Mouse (Mus musculus) limb, embryonic 10.5 days (tissue): ENCODE measurements around the gene Tmed9. TPM values are rescaled to one million over a fixed set of nuclear protein-coding genes. Genes with fewer than 3 reads are reported as not detected.
"Not testable (repeated sequence)": the region's sequence is repeated elsewhere in the genome, so short reads cannot be mapped to it uniquely, and the experiment has no call there.

Experiments used
- DNase-seq: peaks from one replicate; pipeline ENCODE4 v3.0.0-alpha.2; 2017; ENCODE audit warnings: low spot score
- H3K27ac ChIP-seq: fragments of 300-500 bp; sonication (generic); 2 replicates; pipeline ENCODE4 v1.5.1; 2016; ENCODE audit warnings: mild to moderate bottlenecking
- H3K27me3 ChIP-seq: fragments of 300-500 bp; sonication (generic); 2 replicates; pipeline ENCODE4 v1.6.1; 2016; ENCODE audit warnings: low read depth, mild to moderate bottlenecking; ENCODE audit not compliant: poor library complexity, severe bottlenecking
- H3K36me3 ChIP-seq: fragments of 300-500 bp; sonication (generic); 2 replicates; pipeline ENCODE4 v1.6.1; 2016; ENCODE audit warnings: mild to moderate bottlenecking, moderate library complexity
- H3K4me1 ChIP-seq: fragments of 300-500 bp; sonication (generic); 2 replicates; pipeline ENCODE4 v1.6.1; 2016
- H3K4me3 ChIP-seq: fragments of 300-500 bp; sonication (generic); 2 replicates; pipeline ENCODE4 v1.5.1; 2016; ENCODE audit warnings: mild to moderate bottlenecking, moderate library complexity
- H3K9me3 ChIP-seq: fragments of 300-500 bp; sonication (generic); replicated peaks from 2 replicates; pipeline ENCODE4 v1.6.1; 2016; ENCODE audit warnings: mild to moderate bottlenecking
- WGBS: fragments of 180-500 bp; shearing (Covaris S2); methylation state at CpG from one replicate; pipeline ENCODE4 v1.1.7; 2016; 5-methylcytosine and 5-hydroxymethylcytosine counted together
- polyA plus RNA-seq: library from polyadenylated mRNA; unstranded; fragments of >200 nt; fragmentation: Nextera tagmentation; extraction: Ambion mirVana; gene quantifications from 2 replicates; pipeline ENCODE4 v1.2.1, GENCODE M21; 2016

The Tmed9 gene
- polyA plus RNA-seq, 1 experiment from 2014 or later = 123 TPM

DNA sequence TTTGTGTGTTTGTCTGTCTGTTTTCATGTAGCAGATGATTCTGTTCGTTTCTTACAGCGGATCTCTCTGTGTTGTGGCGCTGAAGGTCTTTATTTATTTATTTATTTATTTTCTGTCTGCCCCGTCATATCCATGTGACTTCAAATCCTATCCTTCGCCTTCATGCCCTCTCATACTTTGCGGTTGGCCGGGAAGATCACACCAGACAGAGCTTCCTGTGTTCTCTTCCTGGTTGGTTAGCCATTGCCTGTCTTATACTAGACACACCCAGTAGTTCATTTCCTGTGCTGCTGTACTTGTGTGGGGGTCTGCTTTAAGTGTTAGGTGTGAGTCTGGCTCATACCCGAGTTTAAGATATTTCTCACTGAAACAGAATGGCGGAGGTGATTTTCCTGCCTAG lies 27.1 kb downstream of the Tmed9 start:
- 0 out of 2 replicates have a peak overlapping the region, but pooled peaks have one; percentile 80 for H3K27ac ChIP-seq
- DNase-seq = no peak
- H3K27me3 ChIP-seq = no peaks in the 10 kb centered on the region
- H3K4me3 ChIP-seq = peak overlapping the region; percentile 82
- WGBS = 30% methylated on average over 9 of the region's 9 CpGs
- H3K4me1 ChIP-seq = peaks cover 14% of the 10 kb centered on the region
- H3K36me3 ChIP-seq = peaks cover 51% of the 10 kb centered on the region
- H3K9me3 ChIP-seq = no peaks in the 10 kb centered on the region

DNA sequence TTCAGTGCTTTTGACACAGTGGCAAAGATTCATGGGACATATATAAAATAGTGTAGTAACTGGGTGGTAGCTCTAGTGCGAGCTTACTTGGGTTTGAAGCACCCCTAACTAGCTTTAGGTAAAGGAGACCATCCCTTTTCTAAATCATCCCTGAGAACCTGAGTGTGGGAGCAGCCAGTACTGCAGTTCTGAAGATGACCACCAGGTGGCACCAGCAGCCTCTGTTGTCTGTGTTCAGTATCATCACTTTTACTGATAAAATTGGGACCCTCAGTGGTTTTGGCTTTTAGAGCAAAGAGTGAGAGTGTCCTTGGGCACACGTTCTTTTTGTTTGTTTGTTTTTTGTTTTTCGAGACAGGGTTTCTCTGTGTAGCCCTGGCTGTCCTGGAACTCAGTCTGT lies 28.1 kb downstream of the Tmed9 start:
- no peaks in the 10 kb centered on the region for H3K9me3 ChIP-seq
- H3K36me3 ChIP-seq = peaks cover 50% of the 10 kb centered on the region
- H3K4me3 ChIP-seq = no peak overlapping the region
- H3K4me1 ChIP-seq = peaks cover 14% of the 10 kb centered on the region
- H3K27ac ChIP-seq = no peak overlapping the region
- H3K27me3 ChIP-seq = no peaks in the 10 kb centered on the region
- 9% methylated on average over 3 of the region's 3 CpGs for WGBS
- peak; percentile 90 for DNase-seq

DNA sequence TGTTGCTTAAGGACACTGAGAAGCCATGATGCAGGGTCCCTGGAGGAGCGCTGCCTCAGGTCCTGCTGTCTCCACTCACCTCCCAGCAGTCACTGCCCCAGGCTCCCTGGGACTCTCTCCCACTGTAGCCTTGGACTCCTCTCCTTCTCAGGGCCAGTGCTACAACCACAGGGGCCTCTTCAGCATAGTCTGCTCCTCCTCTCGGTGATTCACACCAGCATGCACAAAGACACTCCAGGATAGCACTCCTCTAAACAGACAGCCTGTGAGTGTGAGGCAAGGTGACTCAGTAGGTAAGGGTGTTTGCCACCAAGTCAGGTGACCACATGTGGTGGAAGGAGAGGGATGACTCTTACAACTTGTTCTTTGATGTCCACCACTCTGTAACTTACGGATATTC lies 31.1 kb downstream of the Tmed9 start:
- H3K27me3 ChIP-seq = no peaks in the 10 kb centered on the region
- H3K4me1 ChIP-seq = peaks cover 13% of the 10 kb centered on the region
- peaks cover 61% of the 10 kb centered on the region for H3K36me3 ChIP-seq
- no peak overlapping the region for H3K27ac ChIP-seq
- no peaks in the 10 kb centered on the region for H3K9me3 ChIP-seq
- no peak for DNase-seq
- 90% methylated on average over 3 of the region's 3 CpGs for WGBS
- no peak overlapping the region for H3K4me3 ChIP-seq

DNA sequence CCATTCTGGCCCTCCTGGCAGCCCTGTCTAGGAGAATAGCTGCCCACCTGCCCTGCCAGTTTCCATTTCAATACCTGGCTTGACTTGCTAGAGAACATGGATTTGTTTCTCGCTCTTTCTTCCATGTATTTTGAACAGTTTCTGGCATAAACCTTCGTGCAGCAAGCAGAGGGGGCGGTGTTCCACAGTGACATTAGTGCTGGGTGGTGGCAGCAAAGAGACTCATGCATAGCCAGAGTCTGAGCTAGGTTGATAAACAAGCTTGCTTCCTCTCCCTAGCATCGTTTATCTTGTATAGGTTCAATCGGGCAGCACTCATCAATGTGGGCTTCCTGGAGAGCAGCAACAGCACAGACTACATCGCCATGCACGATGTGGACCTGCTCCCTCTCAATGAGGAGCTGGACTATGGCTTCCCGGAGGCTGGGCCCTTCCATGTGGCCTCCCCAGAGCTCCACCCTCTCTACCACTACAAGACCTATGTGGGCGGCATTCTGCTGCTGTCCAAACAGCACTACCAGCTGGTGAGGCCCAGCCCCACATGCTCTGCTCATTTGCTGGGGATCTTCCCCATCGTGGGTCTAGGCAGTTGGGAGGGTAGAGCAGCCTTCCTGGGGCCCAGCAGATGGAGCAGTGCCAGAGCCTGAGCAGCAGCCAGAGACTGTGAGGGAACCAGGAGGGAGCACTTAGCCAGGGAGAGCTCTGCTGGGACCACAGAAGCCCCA lies 33.5 kb downstream of the Tmed9 start:
- H3K4me3 ChIP-seq = no peak overlapping the region
- H3K36me3 ChIP-seq = peaks cover 76% of the 10 kb centered on the region
- H3K9me3 ChIP-seq = no peaks in the 10 kb centered on the region
- no peak for DNase-seq
- no peak overlapping the region for H3K27ac ChIP-seq
- H3K27me3 ChIP-seq = no peaks in the 10 kb centered on the region
- WGBS = 81% methylated on average over 10 of the region's 10 CpGs
- H3K4me1 ChIP-seq = peaks cover 10% of the 10 kb centered on the region

DNA sequence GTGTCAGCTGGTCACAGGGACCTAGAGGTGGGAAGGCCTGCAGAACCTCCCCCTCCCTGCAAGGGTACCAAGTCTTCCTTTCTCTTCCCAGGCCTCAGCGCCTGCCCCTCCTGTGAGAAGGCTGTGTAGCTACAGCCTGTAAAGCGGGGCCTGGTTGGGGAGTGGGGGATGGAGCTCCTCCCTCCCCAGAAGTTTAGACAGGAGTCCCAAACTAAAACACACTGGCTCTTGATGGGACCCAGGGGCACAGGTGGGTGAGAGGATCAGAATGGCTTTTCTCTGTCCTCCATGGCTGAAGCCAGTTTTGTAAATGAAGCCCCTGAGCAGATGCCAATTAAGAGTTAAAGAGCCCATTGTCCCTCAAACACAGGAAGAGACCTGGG lies 34.1 kb downstream of the Tmed9 start:
- DNase-seq = no peak
- WGBS = 66% methylated on average over 2 of the region's 2 CpGs
- H3K9me3 ChIP-seq = no peaks in the 10 kb centered on the region
- no peaks in the 10 kb centered on the region for H3K27me3 ChIP-seq
- H3K27ac ChIP-seq = no peak overlapping the region
- peaks cover 13% of the 10 kb centered on the region for H3K4me1 ChIP-seq
- peaks cover 76% of the 10 kb centered on the region for H3K36me3 ChIP-seq
- no peak overlapping the region for H3K4me3 ChIP-seq

DNA sequence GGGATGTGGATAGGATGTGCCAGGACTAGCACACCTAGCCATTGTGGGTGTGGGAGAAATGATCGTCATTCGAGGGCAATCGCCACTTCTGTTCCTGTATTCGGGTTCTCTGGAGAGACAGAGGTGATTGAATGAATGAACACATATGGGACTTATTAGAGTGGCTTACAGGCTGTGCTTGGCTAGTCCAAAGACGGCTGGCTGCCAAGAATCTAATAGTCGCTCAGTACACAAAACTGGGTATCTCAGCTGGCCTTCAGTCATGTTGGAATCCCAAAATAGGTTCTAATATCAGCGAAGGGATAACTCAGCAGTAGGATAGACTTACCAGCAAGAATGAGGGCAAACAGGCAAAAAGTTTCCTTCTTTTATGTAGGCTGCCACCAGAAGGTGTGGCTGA lies 38.5 kb downstream of the Tmed9 start:
- Histone ChIP-seq H3K27me3 (no peaks in the 10 kb centered on the region), H3K4me1 (peaks cover 17% of the 10 kb centered on the region), H3K4me3 (no peak overlapping the region), H3K9me3 (no peaks in the 10 kb centered on the region), H3K27ac (peak overlapping the region; percentile 39; the same call in 1 of the 2 replicates), H3K36me3 (peaks cover 46% of the 10 kb centered on the region)
- 59% methylated on average over 7 of the region's 7 CpGs for WGBS
- DNase-seq = no peak

DNA sequence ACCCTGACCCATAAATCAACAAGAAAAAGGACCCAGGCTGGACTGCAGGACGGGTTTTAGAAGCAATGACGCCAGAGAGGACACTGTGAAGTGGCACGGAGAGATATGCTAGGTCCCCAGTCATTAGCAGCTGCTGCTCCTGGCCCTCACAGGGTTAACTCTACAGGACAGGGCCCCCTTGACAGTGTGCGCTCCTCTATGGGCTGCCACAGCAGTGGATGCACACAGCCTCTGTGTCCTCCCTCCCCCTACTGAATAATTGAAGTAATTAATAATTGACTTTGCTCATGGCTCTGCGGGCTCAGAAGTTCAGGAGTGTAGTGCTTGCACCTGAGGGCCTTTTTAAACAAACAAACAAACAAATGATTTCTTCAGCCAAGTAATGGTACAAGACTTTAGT lies 39.9 kb downstream of the Tmed9 start:
- H3K27me3 ChIP-seq = no peaks in the 10 kb centered on the region
- no peak for DNase-seq
- peaks cover 31% of the 10 kb centered on the region for H3K36me3 ChIP-seq
- WGBS = 50% methylated on average over 5 of the region's 5 CpGs
- no peak overlapping the region for H3K27ac ChIP-seq
- no peak overlapping the region for H3K4me3 ChIP-seq
- H3K9me3 ChIP-seq = no peaks in the 10 kb centered on the region
- peaks cover 17% of the 10 kb centered on the region for H3K4me1 ChIP-seq

DNA sequence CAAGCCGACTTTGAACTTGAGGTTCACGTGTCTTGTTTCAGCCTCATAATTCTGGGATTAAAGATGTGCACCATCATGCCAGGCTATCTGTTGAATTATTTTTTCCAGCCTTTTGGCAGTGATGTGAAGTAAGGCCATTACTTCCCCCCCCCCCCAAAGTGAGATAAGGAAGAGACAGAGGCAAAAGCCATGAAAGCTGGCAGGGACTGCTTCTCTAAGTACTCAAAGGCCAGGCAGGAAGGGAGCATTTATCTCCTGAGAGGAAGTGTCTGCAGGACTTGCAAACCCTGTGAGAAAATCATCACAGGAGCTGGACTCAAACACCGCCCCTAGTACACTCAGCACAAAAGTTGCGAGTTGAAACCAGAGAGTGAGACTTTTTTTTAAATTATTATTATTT lies 45.8 kb downstream of the Tmed9 start:
- no peaks in the 10 kb centered on the region for H3K27me3 ChIP-seq
- peaks cover 16% of the 10 kb centered on the region for H3K4me1 ChIP-seq
- H3K9me3 ChIP-seq = no peaks in the 10 kb centered on the region
- 91% methylated on average over 4 of the region's 4 CpGs for WGBS
- H3K4me3 ChIP-seq = no peak overlapping the region
- H3K27ac ChIP-seq = no peak overlapping the region
- no peak for DNase-seq
- H3K36me3 ChIP-seq = peaks cover 4% of the 10 kb centered on the region; the same call in 1 of the 2 replicates

DNA sequence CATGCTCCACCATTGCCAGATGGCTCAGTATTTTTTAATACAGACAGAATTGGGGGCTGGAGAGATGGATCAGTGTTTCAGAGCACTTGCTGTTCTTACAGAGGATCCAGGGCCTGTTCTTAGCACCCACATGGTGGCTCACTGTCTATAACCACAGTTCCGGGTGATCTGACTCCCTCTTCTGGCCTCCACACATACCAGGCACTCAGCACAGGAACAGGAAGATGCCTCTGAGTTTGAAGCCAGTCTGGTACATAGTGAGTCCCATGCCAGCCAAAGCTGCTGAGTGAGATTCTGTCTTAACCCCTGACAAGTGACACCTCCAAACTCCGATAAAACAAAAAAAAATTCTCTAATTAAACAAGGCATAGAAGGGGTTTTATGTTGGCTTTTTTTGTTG lies 46.7 kb downstream of the Tmed9 start:
- no peak for DNase-seq
- H3K4me1 ChIP-seq = peaks cover 22% of the 10 kb centered on the region
- no peak overlapping the region for H3K4me3 ChIP-seq
- H3K9me3 ChIP-seq = no peaks in the 10 kb centered on the region
- H3K27ac ChIP-seq = no peak overlapping the region
- H3K27me3 ChIP-seq = no peaks in the 10 kb centered on the region
- 80% methylated on average over 2 of the region's 2 CpGs for WGBS
- peaks cover 9% of the 10 kb centered on the region for H3K36me3 ChIP-seq

DNA sequence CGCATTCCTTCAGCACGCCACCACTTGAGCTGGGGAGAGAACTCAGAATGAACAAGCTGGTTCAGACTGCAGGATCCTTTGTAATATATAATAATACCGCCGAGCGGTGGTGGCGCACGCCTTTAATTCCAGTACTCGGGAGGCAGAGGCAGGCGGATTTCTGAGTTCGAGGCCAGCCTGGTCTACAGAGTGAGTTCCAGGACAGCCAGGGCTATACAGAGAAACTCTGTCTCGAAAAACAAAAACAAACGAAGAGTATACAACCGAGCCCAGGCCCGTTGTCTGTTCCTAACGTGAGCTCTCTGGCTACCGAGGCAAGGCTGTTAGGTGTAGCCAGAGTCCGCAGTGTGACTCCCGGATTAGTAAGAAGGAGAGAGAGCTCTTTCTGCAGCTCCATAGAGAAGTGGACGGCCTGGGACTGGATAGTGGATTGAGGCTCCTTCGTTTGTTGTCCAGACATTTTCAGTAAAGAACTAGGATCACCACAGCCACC lies 48.7 kb downstream of the Tmed9 start:
- H3K27ac ChIP-seq = peak overlapping the region; percentile 94

DNA sequence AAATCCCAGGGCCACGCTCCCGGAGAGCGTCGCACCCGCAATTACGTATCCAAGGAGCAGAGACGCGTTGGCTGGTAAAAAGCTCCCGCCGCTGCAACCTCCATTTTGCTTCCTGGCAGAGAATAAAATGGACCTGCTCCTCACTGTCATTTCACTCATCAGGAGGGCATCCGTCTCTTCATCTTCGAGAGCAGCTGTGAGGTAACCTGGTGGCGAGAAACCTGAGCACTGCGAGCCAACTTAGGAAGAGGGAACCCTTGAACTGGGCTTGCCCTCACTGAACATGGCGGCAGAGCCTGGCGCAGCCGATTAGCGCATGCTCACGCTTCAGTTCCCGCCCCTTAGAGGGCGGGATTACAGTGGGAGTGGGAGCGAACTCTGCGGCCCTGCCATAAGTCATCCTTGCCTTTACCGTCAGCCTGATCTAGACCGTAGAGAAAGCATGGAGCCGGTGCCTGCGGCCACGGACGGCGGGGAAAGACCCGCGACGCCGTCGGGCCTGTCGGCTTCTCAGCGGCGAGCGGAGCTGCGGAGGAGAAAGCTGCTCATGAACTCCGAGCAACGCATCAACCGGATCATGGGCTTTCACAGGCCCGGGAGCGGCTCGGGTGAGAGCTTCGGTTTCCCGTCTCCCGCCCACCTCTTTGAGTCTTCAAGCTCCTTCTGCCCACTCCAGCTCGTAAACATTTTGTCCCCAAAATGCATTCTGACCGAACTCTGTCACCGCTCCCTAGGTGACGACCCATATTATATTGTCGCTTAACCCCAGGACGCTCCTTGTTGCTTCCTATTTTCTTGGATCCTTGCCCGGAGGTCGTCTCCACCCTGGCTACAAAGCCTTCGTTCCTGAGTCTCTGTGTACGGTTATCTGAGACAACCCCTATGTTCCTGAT lies 49.4 kb downstream of the Tmed9 start, which contains the start of gene Caml:
Gene Caml (plus strand): TSS at position 357 of the 893 bp plus-strand sequence.
- Histone ChIP-seq H3K9me3 (no peaks in the 10 kb centered on the region), H3K27ac (peak within 1 kb of the TSS; percentile 94), H3K36me3 (peaks cover 31% of the 10 kb centered on the region), H3K4me3 (peak within 1 kb of the TSS; percentile 89), H3K27me3 (no peaks in the 10 kb centered on the region), H3K4me1 (peaks cover 22% of the 10 kb centered on the region)
- WGBS = under 1% methylated on average over 59 of the region's 59 CpGs
- DNase-seq = peak; percentile 87

More for the DNA sequence above, 48.7 kb downstream of the Tmed9 start:
- peak overlapping the region; percentile 89 for H3K4me3 ChIP-seq
- not testable (repeated sequence) for H3K27me3 ChIP-seq, DNase-seq, H3K9me3 ChIP-seq
- 27% methylated on average over 20 of the region's 20 CpGs for WGBS
- H3K4me1 ChIP-seq = peaks cover 22% of the 10 kb centered on the region
- H3K36me3 ChIP-seq = peaks cover 27% of the 10 kb centered on the region

DNA sequence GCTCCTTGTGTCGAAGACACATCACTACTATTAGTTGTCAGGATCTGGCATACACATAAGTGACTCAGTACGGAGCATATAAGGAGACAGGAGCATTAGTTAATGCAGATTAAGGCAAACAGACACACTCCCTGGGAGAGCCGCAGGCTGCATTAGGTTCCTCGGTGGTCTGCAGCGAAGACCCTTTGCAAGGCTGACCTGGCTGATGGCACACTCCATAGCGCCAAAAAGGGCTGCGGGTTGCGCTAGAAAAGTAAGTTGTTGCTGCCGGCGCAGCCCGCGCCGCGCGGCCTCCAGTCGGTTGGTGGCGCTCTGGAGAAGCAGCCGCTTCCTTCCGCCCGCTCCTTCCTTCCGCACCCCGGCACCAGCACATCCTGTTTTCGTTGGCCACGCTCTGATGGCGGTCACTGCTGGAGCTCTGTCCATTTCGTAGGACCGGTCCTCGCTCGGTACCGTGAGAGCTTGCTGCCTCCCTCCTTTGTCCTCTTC lies 61.2 kb downstream of the Tmed9 start, which contains the start of gene Ddx46:
Gene Ddx46 (plus strand): TSS at position 389 of the 489 bp plus-strand sequence.
- Histone ChIP-seq H3K27ac (peak within 1 kb of the TSS; percentile 90), H3K27me3 (no peaks in the 10 kb centered on the region), H3K9me3 (no peaks in the 10 kb centered on the region), H3K4me3 (peak within 1 kb of the TSS; percentile 100), H3K4me1 (peaks cover 20% of the 10 kb centered on the region), H3K36me3 (peaks cover 73% of the 10 kb centered on the region)
- peak; percentile 96 for DNase-seq
- WGBS = 7% methylated on average over 30 of the region's 30 CpGs
